Mouse (Mus musculus) embryonic facial prominence, embryonic 15.5 days (tissue): ENCODE measurements at regions not wholly inside any gene's neighbourhood (a gene's known extent, or its start where the extent isn't known, plus 50 kb on each side); places are given as distances from the start of the nearest gene placed in this dataset.

Experiments
- ATAC-seq: fragments of 200-750 bp; cut with Nextera tagmentation; 2 replicates; pipeline ENCODE4 v1.8.0; 2017; ENCODE audit warnings: low read depth, moderate TSS enrichment; ENCODE audit not compliant: insufficient number of reproducible peaks, low FRiP score, low TSS enrichment
- H3K27ac ChIP-seq: fragments of 300-500 bp; sonication (generic); replicated peaks from 2 replicates; pipeline ENCODE4 v1.5.1; 2015; ENCODE audit warnings: mild to moderate bottlenecking, inconsistent platforms
- H3K27me3 ChIP-seq: fragments of 300-500 bp; sonication (generic); 2 replicates; pipeline ENCODE4 v1.6.1; 2015; ENCODE audit warnings: inconsistent platforms
- H3K36me3 ChIP-seq: fragments of 300-500 bp; sonication (generic); 2 replicates; pipeline ENCODE4 v1.6.1; 2015; ENCODE audit warnings: mild to moderate bottlenecking, inconsistent platforms
- H3K4me1 ChIP-seq: fragments of 300-500 bp; sonication (generic); 2 replicates; pipeline ENCODE4 v1.6.1; 2015; ENCODE audit warnings: inconsistent platforms
- H3K4me2 ChIP-seq: fragments of 300-500 bp; sonication (generic); replicated peaks from 2 replicates; pipeline ENCODE4 v1.6.1; 2015; ENCODE audit warnings: mild to moderate bottlenecking, inconsistent platforms
- H3K4me3 ChIP-seq: fragments of 300-500 bp; sonication (generic); replicated peaks from 2 replicates; pipeline ENCODE4 v1.5.1; 2015; ENCODE audit warnings: mild to moderate bottlenecking, inconsistent platforms
- H3K9ac ChIP-seq: fragments of 300-500 bp; sonication (generic); 2 replicates; pipeline ENCODE4 v1.6.1; 2015; ENCODE audit warnings: inconsistent platforms
- H3K9me3 ChIP-seq: fragments of 300-500 bp; sonication (generic); replicated peaks from 2 replicates; pipeline ENCODE4 v1.6.1; 2016; ENCODE audit warnings: inconsistent platforms
- WGBS: fragments of 180-500 bp; shearing (Covaris S2); methylation state at CpG from one replicate; pipeline ENCODE4 v1.1.7; 2015; 5-methylcytosine and 5-hydroxymethylcytosine counted together

DNA sequence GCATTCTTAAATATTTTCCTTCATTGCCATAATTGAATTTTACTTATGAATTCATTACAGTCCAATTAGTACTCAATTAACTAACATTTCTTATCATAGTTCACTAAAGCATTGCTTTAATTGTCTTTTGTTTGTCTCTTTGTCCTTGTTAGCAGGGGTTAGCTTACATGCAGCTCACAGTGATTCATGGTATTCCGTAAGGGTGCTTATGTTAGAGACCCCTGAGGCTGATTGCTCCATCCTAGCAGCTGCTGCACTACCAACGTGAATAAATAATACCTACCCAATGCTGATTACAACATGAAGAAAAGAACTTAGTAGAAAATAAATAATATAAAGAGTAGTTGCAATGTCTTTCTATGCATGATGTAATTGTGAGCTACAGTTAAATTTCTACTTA is 791.4 kb downstream of the Epha7 start:
- no peak overlapping the region for H3K4me3 ChIP-seq
- no peaks in the 10 kb centered on the region for H3K27me3 ChIP-seq
- no peaks in the 10 kb centered on the region for H3K36me3 ChIP-seq
- WGBS: 55% methylated on average over 2 of the region's 2 CpGs
- no peak for ATAC-seq
- H3K4me1 ChIP-seq: no peaks in the 10 kb centered on the region
- no peak overlapping the region for H3K9ac ChIP-seq
- H3K4me2 ChIP-seq: no peak overlapping the region
- H3K27ac ChIP-seq: no peak overlapping the region
- H3K9me3 ChIP-seq: no peaks in the 10 kb centered on the region

DNA sequence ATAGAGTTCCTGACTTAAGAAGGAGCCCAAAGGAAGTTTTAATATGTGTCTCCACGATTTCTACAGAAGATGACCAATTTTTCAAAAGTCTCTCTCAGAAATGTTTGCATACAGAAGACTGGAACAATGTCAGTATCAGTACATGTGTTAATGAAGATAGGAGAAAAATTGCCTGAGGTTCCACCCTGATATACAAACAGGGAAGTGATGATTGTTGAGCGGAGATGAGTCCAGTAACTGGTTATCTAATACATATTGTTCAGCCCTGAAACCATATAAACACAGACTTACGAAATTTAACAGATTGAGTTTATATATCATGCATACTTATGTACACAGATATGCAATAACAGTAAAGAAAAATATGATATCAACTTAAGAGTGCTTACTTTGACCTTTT is 805.0 kb downstream of the Epha7 start:
- ATAC-seq: no peak
- Histone ChIP-seq H3K36me3 (no peaks in the 10 kb centered on the region), H3K4me2 (no peak overlapping the region), H3K4me1 (no peaks in the 10 kb centered on the region), H3K27me3 (no peaks in the 10 kb centered on the region), H3K4me3 (no peak overlapping the region), H3K9ac (no peak overlapping the region), H3K9me3 (no peaks in the 10 kb centered on the region), H3K27ac (no peak overlapping the region)
- WGBS: 78% methylated on average over 3 of the region's 3 CpGs

DNA sequence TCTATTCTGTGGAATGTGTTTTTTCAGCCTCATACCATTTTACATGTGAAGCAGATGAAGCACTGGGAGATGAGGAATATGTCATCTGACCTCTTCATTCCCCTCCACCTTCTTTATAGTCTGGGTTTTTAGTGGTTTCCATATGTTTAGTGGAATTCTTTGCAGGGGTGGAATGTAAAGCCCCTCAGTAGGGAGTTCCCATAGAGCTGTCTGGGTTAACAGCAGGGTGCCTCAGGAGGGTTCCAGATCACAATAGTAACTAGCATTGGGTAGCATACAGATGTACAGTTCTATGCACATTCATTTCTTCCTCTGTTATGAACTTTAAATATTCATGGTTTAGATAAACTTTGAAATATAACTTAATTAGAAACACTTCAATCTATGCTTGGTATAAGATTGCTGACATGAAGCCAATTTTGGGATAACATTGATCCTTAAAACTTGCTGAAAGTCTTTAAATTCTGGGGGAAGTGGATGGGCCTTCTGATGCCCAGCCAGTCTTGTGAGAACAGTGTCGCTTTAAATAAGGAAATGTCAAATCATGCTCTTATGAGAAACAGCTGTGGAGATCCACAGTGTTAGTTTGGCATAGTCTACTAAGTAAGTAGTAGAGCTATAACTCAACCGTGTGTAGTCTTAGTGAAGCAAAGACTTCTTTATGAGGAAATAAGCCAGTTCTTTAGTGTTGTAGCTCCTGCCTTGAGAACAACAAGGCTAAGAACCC is 832.1 kb downstream of the Epha7 start:
- no peak overlapping the region for H3K9ac ChIP-seq
- no peak for ATAC-seq
- H3K27ac ChIP-seq: no peak overlapping the region
- H3K4me2 ChIP-seq: no peak overlapping the region
- H3K4me1 ChIP-seq: no peaks in the 10 kb centered on the region
- H3K36me3 ChIP-seq: no peaks in the 10 kb centered on the region
- no peaks in the 10 kb centered on the region for H3K27me3 ChIP-seq
- no peaks in the 10 kb centered on the region for H3K9me3 ChIP-seq
- 28% methylated on average over 2 of the region's 2 CpGs for WGBS
- no peak overlapping the region for H3K4me3 ChIP-seq

DNA sequence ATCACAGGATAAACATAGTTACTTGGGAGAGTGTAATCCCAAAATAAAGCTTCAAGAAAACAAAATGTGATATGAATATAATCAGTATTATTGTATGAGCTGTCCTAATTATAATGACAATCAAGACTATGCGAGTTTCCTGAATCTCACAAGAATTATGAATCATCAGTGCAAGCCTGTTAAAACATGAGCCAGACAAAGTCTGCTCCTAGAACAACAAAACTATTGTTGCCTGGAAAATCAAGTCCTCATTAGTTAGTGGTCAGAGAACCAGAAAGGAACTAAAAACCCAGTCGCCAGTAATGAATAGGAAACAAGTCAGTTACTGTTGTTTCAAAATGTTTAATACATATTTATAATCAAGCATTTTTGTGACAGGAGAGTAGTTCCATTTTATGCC is 841.0 kb downstream of the Epha7 start:
- Histone ChIP-seq H3K9me3 (no peaks in the 10 kb centered on the region), H3K36me3 (no peaks in the 10 kb centered on the region), H3K4me1 (no peaks in the 10 kb centered on the region), H3K4me2 (no peak overlapping the region), H3K27me3 (no peaks in the 10 kb centered on the region), H3K27ac (no peak overlapping the region), H3K9ac (no peak overlapping the region), H3K4me3 (no peak overlapping the region)
- WGBS: 61% methylated on average over 2 of the region's 2 CpGs
- ATAC-seq: no peak

DNA sequence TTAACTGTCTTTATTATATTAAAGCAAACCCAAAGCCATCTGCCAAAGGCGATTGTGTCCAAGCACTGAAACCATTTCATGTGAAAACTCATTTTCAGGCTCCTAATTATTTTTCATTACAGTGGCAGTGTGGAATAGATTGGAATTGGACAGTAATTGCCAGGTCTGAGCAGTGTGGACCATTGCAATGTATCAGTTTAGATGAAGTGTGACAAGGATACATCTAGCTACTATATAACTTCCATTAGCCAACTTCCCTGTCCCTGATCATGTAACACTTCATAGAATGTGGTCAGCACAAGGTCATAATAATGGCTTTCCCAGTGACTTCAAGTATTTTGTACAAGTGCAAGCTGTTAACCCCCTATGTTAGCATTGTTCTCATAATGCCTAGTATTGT is 842.7 kb downstream of the Epha7 start:
- Histone ChIP-seq H3K4me3 (no peak overlapping the region), H3K9me3 (no peaks in the 10 kb centered on the region), H3K36me3 (no peaks in the 10 kb centered on the region), H3K27ac (no peak overlapping the region), H3K4me1 (no peaks in the 10 kb centered on the region), H3K9ac (no peak overlapping the region), H3K4me2 (no peak overlapping the region), H3K27me3 (no peaks in the 10 kb centered on the region)
- WGBS: 85% methylated on average over 1 of the region's 1 CpGs
- no peak for ATAC-seq

DNA sequence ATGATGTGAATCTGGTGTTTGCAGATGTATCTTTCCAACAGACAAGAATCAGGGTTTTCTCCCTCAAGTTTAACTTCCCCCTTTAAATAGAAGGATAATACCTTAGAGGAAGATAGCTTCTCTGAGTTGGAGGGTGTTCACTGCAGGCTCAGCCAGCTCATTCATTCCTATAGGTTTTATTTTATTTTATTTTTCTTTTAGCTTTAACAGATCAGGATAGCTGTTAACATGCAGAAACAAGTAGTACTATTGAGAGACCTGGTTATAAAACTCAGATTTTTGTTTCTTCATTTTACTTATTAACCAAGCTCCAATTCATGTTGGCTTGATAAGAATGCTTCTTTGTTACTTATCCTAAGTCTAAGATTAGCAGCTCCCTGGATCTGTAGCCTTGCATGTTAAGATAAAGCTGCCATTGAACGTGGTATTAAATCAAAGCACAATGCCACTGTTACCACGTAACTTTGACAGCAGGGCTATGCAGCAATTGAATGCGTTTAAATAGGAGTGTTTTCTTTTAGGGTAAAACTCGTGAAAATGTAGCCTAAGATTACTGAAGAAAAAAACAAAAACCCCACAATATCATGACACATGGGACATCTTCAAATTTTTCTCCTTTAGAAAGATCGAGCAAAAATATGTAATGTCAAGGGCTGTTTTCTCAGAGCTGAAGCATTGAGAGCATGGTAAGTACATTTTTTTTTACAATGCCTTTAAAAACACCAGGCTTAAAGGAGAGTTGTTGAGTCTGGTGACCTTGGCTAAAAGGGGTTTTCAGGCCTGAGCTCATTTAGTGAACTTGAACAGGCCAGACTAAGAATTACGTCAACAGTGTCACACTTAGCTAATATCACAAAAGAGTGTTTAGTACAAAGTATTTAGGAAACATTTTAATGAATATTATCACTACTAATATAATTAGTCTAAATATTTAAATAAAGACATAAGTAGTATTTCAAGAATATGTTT is 848.5 kb downstream of the Epha7 start:
- ATAC-seq: no peak
- Histone ChIP-seq H3K9ac (no peak overlapping the region), H3K4me2 (no peak overlapping the region), H3K27me3 (no peaks in the 10 kb centered on the region), H3K4me3 (no peak overlapping the region), H3K36me3 (no peaks in the 10 kb centered on the region), H3K9me3 (no peaks in the 10 kb centered on the region), H3K4me1 (no peaks in the 10 kb centered on the region), H3K27ac (no peak overlapping the region)
- WGBS: 63% methylated on average over 6 of the region's 6 CpGs

DNA sequence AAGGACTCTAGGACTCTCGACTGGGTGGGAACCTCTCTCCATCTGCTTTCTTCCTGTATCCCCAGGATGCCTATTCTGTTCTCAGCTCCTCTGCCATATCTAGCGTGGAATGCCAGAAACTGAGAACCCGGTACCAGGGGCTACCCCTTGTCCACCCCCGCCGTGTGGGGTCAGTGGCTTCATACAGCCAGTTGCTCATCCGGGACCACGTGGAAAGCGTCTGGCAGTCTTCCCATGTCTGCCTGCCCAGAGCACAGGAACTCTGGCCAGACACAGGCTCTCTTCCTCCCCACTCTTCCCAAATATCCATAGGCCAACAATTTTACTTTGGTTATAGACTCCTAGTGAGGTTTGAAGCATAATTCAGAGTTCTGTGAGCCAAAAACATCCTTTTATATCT is 852.6 kb downstream of the Epha7 start:
- Histone ChIP-seq H3K4me3 (no peak overlapping the region), H3K9ac (no peak overlapping the region), H3K36me3 (no peaks in the 10 kb centered on the region), H3K4me1 (no peaks in the 10 kb centered on the region), H3K27ac (no peak overlapping the region), H3K27me3 (no peaks in the 10 kb centered on the region), H3K4me2 (no peak overlapping the region), H3K9me3 (no peaks in the 10 kb centered on the region)
- WGBS: 89% methylated on average over 8 of the region's 8 CpGs
- ATAC-seq: no peak

DNA sequence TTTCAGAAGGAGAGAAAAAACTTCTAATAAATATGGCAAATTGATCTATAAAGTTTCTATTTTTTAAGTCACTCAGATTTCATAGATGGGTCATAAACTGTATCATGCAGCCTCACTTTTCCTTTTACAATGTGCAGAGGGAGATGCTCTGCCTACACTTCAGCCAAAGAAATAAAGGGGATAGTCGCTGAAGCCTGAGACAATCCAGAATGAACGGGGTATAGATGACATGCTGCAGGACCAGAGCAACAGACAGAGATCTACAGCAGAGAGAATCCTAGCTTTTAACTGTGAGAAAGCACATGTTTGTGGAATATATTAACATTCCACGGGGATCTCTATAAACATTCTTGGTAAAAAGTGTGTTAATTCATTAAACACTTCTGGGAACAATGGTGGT is 881.2 kb downstream of the Epha7 start:
- Histone ChIP-seq H3K4me2 (no peak overlapping the region), H3K9me3 (no peaks in the 10 kb centered on the region), H3K4me3 (no peak overlapping the region), H3K27me3 (no peaks in the 10 kb centered on the region), H3K27ac (no peak overlapping the region), H3K9ac (no peak overlapping the region), H3K36me3 (no peaks in the 10 kb centered on the region), H3K4me1 (no peaks in the 10 kb centered on the region)
- WGBS: 36% methylated on average over 3 of the region's 3 CpGs
- no peak for ATAC-seq

DNA sequence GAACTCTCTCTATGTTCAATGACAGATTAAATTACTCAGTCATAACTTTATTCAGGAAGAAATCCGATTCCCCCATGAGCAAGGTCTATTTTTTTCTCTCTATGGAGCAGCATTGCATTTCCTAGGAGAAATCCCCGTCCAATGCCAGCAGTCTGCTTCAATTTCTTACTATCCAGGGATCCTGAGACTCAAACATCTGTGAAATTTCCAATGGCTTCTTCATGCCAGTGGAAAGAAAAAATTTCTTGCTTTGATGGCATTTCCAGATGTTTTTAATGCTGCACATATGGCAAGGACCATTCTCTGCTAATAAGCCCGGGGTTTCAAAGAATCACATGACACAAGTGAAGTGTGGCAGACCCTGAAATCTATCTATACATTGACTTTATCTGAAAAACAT is 919.6 kb downstream of the Epha7 start:
- no peak overlapping the region for H3K27ac ChIP-seq
- no peak overlapping the region for H3K4me3 ChIP-seq
- H3K4me2 ChIP-seq: no peak overlapping the region
- no peaks in the 10 kb centered on the region for H3K27me3 ChIP-seq
- H3K9ac ChIP-seq: no peak overlapping the region
- no peaks in the 10 kb centered on the region for H3K4me1 ChIP-seq
- 23% methylated on average over 3 of the region's 3 CpGs for WGBS
- peak; percentile 72; the same call in 1 of the 2 replicates for ATAC-seq
- H3K9me3 ChIP-seq: no peaks in the 10 kb centered on the region
- H3K36me3 ChIP-seq: no peaks in the 10 kb centered on the region

DNA sequence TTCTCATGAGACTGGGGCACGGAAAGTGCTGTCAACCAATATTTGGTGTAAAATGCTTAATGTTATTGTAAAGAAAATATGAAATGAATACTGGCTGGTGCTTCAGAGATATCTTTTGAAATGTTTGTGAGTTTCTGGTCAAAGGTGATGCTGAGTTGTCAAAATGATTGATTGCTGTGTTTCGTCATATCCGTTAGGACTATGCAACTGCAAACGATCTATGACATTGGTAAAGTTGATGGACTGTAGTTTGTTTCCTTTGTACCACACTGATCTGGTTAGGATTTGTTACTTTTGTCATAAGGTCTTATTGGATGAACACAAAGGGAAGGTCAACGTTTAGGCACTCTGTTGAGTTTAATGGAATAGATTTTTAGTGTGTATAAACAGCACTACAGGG is 929.1 kb downstream of the Epha7 start:
- H3K9ac ChIP-seq: no peak overlapping the region
- H3K9me3 ChIP-seq: no peaks in the 10 kb centered on the region
- ATAC-seq: no peak
- no peak overlapping the region for H3K27ac ChIP-seq
- WGBS: 80% methylated on average over 5 of the region's 5 CpGs
- no peaks in the 10 kb centered on the region for H3K27me3 ChIP-seq
- no peak overlapping the region for H3K4me3 ChIP-seq
- no peaks in the 10 kb centered on the region for H3K4me1 ChIP-seq
- H3K36me3 ChIP-seq: no peaks in the 10 kb centered on the region
- no peak overlapping the region for H3K4me2 ChIP-seq

DNA sequence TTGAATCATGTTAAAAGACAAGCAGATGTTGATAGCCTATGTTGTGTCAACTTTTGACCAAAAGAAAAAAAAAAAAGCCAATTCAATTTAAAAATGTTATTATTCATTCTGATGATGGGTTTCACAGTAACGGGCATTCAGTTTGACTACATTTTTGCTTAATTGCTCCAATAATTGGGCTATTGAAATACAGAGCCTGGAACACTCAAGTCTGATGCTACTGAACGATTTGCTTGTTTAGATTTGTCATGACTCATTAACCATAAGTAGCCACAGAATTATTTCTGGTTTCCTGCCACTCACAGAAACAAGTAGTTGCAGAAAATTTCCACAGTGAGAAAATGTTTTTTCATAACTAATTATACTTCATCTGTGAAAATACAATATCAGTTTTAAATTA is 929.8 kb downstream of the Epha7 start:
- Histone ChIP-seq H3K27me3 (no peaks in the 10 kb centered on the region), H3K9ac (no peak overlapping the region), H3K4me2 (no peak overlapping the region), H3K4me3 (no peak overlapping the region), H3K27ac (no peak overlapping the region), H3K36me3 (no peaks in the 10 kb centered on the region), H3K4me1 (no peaks in the 10 kb centered on the region), H3K9me3 (no peaks in the 10 kb centered on the region)
- WGBS: 30% methylated on average over 2 of the region's 2 CpGs
- no peak for ATAC-seq
